Mouse (Mus musculus): ENCODE data around the gene Gm9745.
"Not testable (repeated sequence)": the region's sequence is repeated elsewhere in the genome, so short reads cannot be mapped to it uniquely, and the experiment has no call there.

Gene Gm9745

GRCm38 (mm10) chr13:8948131-8948530 lies at the start of gene Gm9745:
TSS of gene Gm9745 (minus strand) at chr13:8948231.
- in situ Hi-C loops (cut with MboI, MseI), result not testable (repeated sequence)

GRCm38 (mm10) chr13:8997221-8997620 lies 49.2 kb upstream of the Gm9745 start:
- in situ Hi-C loops (cut with MboI, MseI), result not testable (repeated sequence)

- in situ Hi-C loops (cut with MboI, MseI), result no loop called here
Observed at GRCm38 (mm10) chr13:8995990-8996786, 48.2 kb upstream of the Gm9745 start, which contains the start of gene Gtpbp4. TSS of gene Gtpbp4 (minus strand) at chr13:8996083.

GRCm38 (mm10) chr13:8995159-8995989 lies 47.3 kb upstream of the Gm9745 start:
- in situ Hi-C loops (cut with MboI, MseI), result no loop called here

- in situ Hi-C loops (cut with MboI, MseI), result loop anchor here (5.0 kb wide), 2 partner anchors 100 to 105 kb away; partner anchors contain the start of genes Idi1 and Larp4b
Observed at GRCm38 (mm10) chr13:8992231-8992630, 44.2 kb upstream of the Gm9745 start.

- in situ Hi-C loops (cut with MboI, MseI), result loop anchor here (10.0 kb wide), 1 partner anchor 128 kb away; no protein-coding TSS in a partner anchor
Observed at GRCm38 (mm10) chr13:8972972-8973371, 24.9 kb upstream of the Gm9745 start.

GRCm38 (mm10) chr13:8972369-8972768 lies 24.3 kb upstream of the Gm9745 start:
- in situ Hi-C loops (cut with MboI, MseI), result loop anchor here (10.0 kb wide), 1 partner anchor 128 kb away; no protein-coding TSS in a partner anchor

GRCm38 (mm10) chr13:8967742-8968141 lies 19.7 kb upstream of the Gm9745 start:
- in situ Hi-C loops (cut with MboI, MseI), result no loop called here

GRCm38 (mm10) chr13:8965224-8965623 lies 17.2 kb upstream of the Gm9745 start:
- in situ Hi-C loops (cut with MboI, MseI), result no loop called here

GRCm38 (mm10) chr13:8962266-8962665 lies 14.2 kb upstream of the Gm9745 start:
- in situ Hi-C loops (cut with MboI, MseI), result not testable (repeated sequence)

GRCm38 (mm10) chr13:8961128-8961888 lies 13.3 kb upstream of the Gm9745 start:
- in situ Hi-C loops (cut with MboI, MseI), result not testable (repeated sequence)

GRCm38 (mm10) chr13:8959554-8959953 lies 11.5 kb upstream of the Gm9745 start:
- in situ Hi-C loops (cut with MboI, MseI), result not testable (repeated sequence)

- in situ Hi-C loops (cut with MboI, MseI), result not testable (repeated sequence)
Observed at GRCm38 (mm10) chr13:8959058-8959457, 11.0 kb upstream of the Gm9745 start.

- in situ Hi-C loops (cut with MboI, MseI), result not testable (repeated sequence)
Observed at GRCm38 (mm10) chr13:8956873-8957272, 8.8 kb upstream of the Gm9745 start.

GRCm38 (mm10) chr13:8955127-8955526 lies 7.1 kb upstream of the Gm9745 start:
- in situ Hi-C loops (cut with MboI, MseI), result not testable (repeated sequence)

GRCm38 (mm10) chr13:8952563-8952962 lies 4.5 kb upstream of the Gm9745 start, which contains the start of gene Idi2:
TSS of gene Idi2 (plus strand) at chr13:8952863.
- in situ Hi-C loops (cut with MboI, MseI), result not testable (repeated sequence)

GRCm38 (mm10) chr13:8943828-8944227 lies 4.2 kb downstream of the Gm9745 start:
- in situ Hi-C loops (cut with MboI, MseI), result not testable (repeated sequence)

GRCm38 (mm10) chr13:8941701-8942100 lies 6.3 kb downstream of the Gm9745 start:
- in situ Hi-C loops (cut with MboI, MseI), result not testable (repeated sequence)

- in situ Hi-C loops (cut with MboI, MseI), result not testable (repeated sequence)
Observed at GRCm38 (mm10) chr13:8941110-8941509, 6.9 kb downstream of the Gm9745 start.

- in situ Hi-C loops (cut with MboI, MseI), result not testable (repeated sequence)
Observed at GRCm38 (mm10) chr13:8937611-8938140, 10.4 kb downstream of the Gm9745 start.

- in situ Hi-C loops (cut with MboI, MseI), result no loop called here
Observed at GRCm38 (mm10) chr13:8933499-8933898, 14.5 kb downstream of the Gm9745 start.
